Mouse (Mus musculus): ENCODE results near the gene Larp1b. TPM values are rescaled to one million over a fixed set of nuclear protein-coding genes. Genes with fewer than 3 reads are reported as not detected.

Gene Larp1b
- 16.5 TPM for polyA plus RNA-seq (2015; fragmentation: Illumina TruSeq; extraction: RNeasy Lipid Tissue Mini Kit (QIAGEN cat#74804); ENCODE audit: low read depth, low replicate concordance)

DNA sequence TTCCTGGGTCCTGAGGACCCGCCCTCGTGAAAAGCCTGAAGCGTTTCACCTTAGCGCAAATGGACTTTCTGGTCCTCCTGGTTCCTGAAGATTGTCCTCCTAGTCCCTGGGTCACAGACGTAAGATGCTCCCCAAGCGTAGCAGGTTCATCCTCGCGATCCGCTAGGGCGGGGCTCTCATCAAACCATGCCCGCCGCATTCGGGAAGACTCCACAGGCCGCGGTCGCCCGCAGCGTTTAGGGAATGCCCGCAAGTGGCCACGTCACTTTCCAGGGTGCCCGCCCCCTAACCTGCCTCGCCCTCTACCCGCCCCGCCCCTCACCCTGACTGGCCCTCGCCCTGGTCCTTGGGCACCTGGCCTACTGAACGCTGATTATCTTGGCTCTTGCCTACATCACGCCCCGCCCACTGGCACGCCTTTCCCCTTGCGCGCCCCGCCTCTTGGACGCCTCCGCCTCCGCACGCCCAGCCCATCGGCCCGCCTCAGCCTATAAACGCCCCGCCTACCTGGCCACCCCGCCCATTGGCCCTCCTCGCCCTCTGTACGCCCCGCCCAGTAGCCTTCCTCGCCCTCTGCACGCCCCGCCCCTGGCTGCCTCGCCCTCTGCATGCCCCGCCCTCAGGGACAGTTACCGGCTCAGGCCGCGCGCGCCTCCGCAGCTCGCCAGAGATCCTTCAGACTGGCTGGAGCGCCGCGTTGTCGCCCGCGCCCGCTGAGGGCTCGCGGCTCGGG lies at the start of gene Larp1b:
Gene Larp1b (plus strand): TSS at position 659 of the 733 bp plus-strand sequence.

DNA sequence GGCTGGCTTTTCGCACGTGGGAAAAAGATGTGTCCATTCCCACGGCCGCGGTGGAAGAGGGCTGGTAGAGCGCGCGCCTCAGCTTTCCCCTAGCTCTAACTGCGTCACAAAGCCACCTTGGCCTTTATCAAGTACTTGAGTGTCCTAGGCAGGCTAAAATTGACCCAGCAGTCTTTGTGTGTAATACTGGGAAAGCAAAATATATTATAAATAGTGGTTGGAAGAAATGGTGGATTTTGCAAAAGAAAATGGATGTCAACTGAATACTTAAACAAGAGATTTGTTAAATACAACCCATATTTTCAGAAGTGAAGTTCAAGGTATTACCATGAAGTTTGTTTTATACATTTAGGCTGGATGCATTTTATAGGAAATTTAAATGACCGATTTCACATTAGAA lies 47.2 kb upstream of the Larp1b start, which contains the start of gene 1700034I23Rik:
Gene 1700034I23Rik (minus strand): TSS at position 101 of the 400 bp plus-strand sequence.

GRCm38 (mm10) chr3:41082885-41083789 lies 133.5 kb downstream of the Larp1b start, which contains the start of gene Pgrmc2:
Gene Pgrmc2 (minus strand): TSS chr3:41083046.

Other genes with a start within 250 kb of the Larp1b start
- not detected for gene Slc25a31, start 241.0 kb upstream of the Larp1b start, polyA plus RNA-seq (2015; fragmentation: Illumina TruSeq; extraction: RNeasy Lipid Tissue Mini Kit (QIAGEN cat#74804); ENCODE audit: low read depth, low replicate concordance)
- 94.4 TPM for gene Hspa4l, start 205.3 kb upstream of the Larp1b start, polyA plus RNA-seq (2015; fragmentation: Illumina TruSeq; extraction: RNeasy Lipid Tissue Mini Kit (QIAGEN cat#74804); ENCODE audit: low read depth, low replicate concordance)
- 6.6 TPM for gene Plk4, start 149.8 kb upstream of the Larp1b start, polyA plus RNA-seq (2015; fragmentation: Illumina TruSeq; extraction: RNeasy Lipid Tissue Mini Kit (QIAGEN cat#74804); ENCODE audit: low read depth, low replicate concordance)
- 19.9 TPM for gene Mfsd8, start 102.9 kb upstream of the Larp1b start, polyA plus RNA-seq (2015; fragmentation: Illumina TruSeq; extraction: RNeasy Lipid Tissue Mini Kit (QIAGEN cat#74804); ENCODE audit: low read depth, low replicate concordance)
- gene Abhd18, start 102.9 kb upstream of the Larp1b start, polyA plus RNA-seq (2015; fragmentation: Illumina TruSeq; extraction: RNeasy Lipid Tissue Mini Kit (QIAGEN cat#74804); ENCODE audit: low read depth, low replicate concordance) = 21.7 TPM
- gene 1700034I23Rik, start 47.3 kb upstream of the Larp1b start, polyA plus RNA-seq (2015; fragmentation: Illumina TruSeq; extraction: RNeasy Lipid Tissue Mini Kit (QIAGEN cat#74804); ENCODE audit: low read depth, low replicate concordance) = not detected
- 54.9 TPM for gene Pgrmc2, start 133.2 kb downstream of the Larp1b start, polyA plus RNA-seq (2015; fragmentation: Illumina TruSeq; extraction: RNeasy Lipid Tissue Mini Kit (QIAGEN cat#74804); ENCODE audit: low read depth, low replicate concordance)